Comparison of ENCODE assay signal across 8 mouse cellular contexts in genomic region chr11:116086258-116087193, GRCm38 (mm10). TPM values are rescaled to one million over a fixed set of nuclear protein-coding genes. Genes with fewer than 3 reads are reported as not detected.
DNase-seq lines count a peak whose midpoint lies in the region; ATAC-seq lines count a peak whose summit lies in the region.

Gene Wbp2, minus strand, starts transcription at chr11:116086995.

- no peaks in the 10 kb centered on the region for H3K27me3 ChIP-seq in heart, embryonic 14.5 days (ENCODE audit: control insufficient read depth, insufficient read depth, low read length)
- H3K27me3 ChIP-seq in liver, embryonic 13.5 days = no peaks in the 10 kb centered on the region
- no peaks in the 10 kb centered on the region for H3K27me3 ChIP-seq in stomach, embryonic 16.5 days (ENCODE audit: control insufficient read depth, insufficient read depth, low read length)

- DNase-seq in c-Kit-negative CD71-positive TER-119-positive erythroid progenitor cells, embryonic 14.5 days (ENCODE audit: low read depth, low spot score) = peak; percentile 94
- DNase-seq in fibroblast of lung, adult 2 months (ENCODE audit: low read depth) = peak; percentile 100
- DNase-seq in kidney, postnatal 14 days = peak; percentile 99
- DNase-seq in liver, embryonic 13.5 days = peak; percentile 97
- peak; percentile 97 for DNase-seq in neural tube, embryonic 10.5 days (ENCODE audit: extremely low spot score, low spot score)

- H3K36me3 ChIP-seq in heart, embryonic 14.5 days (ENCODE audit: control insufficient read depth, insufficient read depth, low read length) = peaks cover 34% of the 10 kb centered on the region
- H3K36me3 ChIP-seq in liver, embryonic 13.5 days = peaks cover 33% of the 10 kb centered on the region
- peaks cover 14% of the 10 kb centered on the region for H3K36me3 ChIP-seq in stomach, embryonic 16.5 days (ENCODE audit: control insufficient read depth, insufficient read depth, low read length)

- peak within 1 kb of the TSS; percentile 77 to 89 for H3K27ac ChIP-seq in heart, embryonic 14.5 days (replicated peaks in 1 of 2; ENCODE audit: control insufficient read depth in 1 of 2, insufficient read depth in 1 of 2, low read depth in 2 of 2, low read length in 2 of 2)
- H3K27ac ChIP-seq in liver, embryonic 13.5 days = peak within 1 kb of the TSS; percentile 86
- H3K27ac ChIP-seq in stomach, embryonic 16.5 days (ENCODE audit: low read length) = peak within 1 kb of the TSS; percentile 87

- peaks cover 8 to 16% of the 10 kb centered on the region in 2 experiments for H3K4me1 ChIP-seq in heart, embryonic 14.5 days (ENCODE audit: control insufficient read depth in 2 of 2, insufficient read depth in 2 of 2, low read length in 2 of 2)
- peaks cover 66% of the 10 kb centered on the region for H3K4me1 ChIP-seq in liver, embryonic 13.5 days (replicated peaks)
- peaks cover 25% of the 10 kb centered on the region for H3K4me1 ChIP-seq in stomach, embryonic 16.5 days (ENCODE audit: control insufficient read depth, insufficient read depth, low read length)

- H3K9ac ChIP-seq in heart, embryonic 14.5 days (ENCODE audit: low read length) = peak within 1 kb of the TSS; percentile 61
- H3K9ac ChIP-seq in liver, embryonic 13.5 days = peak within 1 kb of the TSS; percentile 80
- H3K9ac ChIP-seq in stomach, embryonic 16.5 days (ENCODE audit: low read length) = peak within 1 kb of the TSS; percentile 73

- H3K4me2 ChIP-seq in heart, embryonic 14.5 days (ENCODE audit: low read length) = peak within 1 kb of the TSS; percentile 65
- H3K4me2 ChIP-seq in liver, embryonic 13.5 days = peak within 1 kb of the TSS; percentile 76
- peak within 1 kb of the TSS; percentile 62 for H3K4me2 ChIP-seq in stomach, embryonic 16.5 days (ENCODE audit: low read depth, low read length)

- 4% methylated on average over 40 of the region's 43 CpGs for WGBS in heart, embryonic 14.5 days
- 6% methylated on average over 41 of the region's 43 CpGs for WGBS in liver, embryonic 13.5 days (ENCODE audit: insufficient replicate concordance)
- 3% methylated on average over 40 of the region's 43 CpGs for WGBS in stomach, embryonic 16.5 days

- ATAC-seq in CD4-positive, CD25-positive, alpha-beta regulatory T cell, adult 4 months = peak; percentile 94
- ATAC-seq in heart, embryonic 14.5 days (ENCODE audit: insufficient number of reproducible peaks, insufficient read depth, low FRiP score, low read depth) = peak; percentile 93
- ATAC-seq in liver, embryonic 13.5 days (ENCODE audit: low read depth) = peak; percentile 91
- peak; percentile 96 for ATAC-seq in stomach, embryonic 16.5 days (ENCODE audit: insufficient read depth, low FRiP score)

- H3K4me3 ChIP-seq in heart, embryonic 14.5 days (ENCODE audit: control insufficient read depth in 1 of 2, insufficient read depth in 1 of 2, low read depth in 1 of 2, low read length in 2 of 2) = peak within 1 kb of the TSS; percentile 44 to 72
- H3K4me3 ChIP-seq in liver, embryonic 13.5 days (replicated peaks) = peak within 1 kb of the TSS; percentile 68
- peak within 1 kb of the TSS; percentile 53 for H3K4me3 ChIP-seq in stomach, embryonic 16.5 days (replicated peaks; ENCODE audit: low read length)

- no peaks in the 10 kb centered on the region for H3K9me3 ChIP-seq in heart, embryonic 14.5 days (ENCODE audit: control insufficient read depth, low read length)
- no peaks in the 10 kb centered on the region for H3K9me3 ChIP-seq in liver, embryonic 13.5 days (replicated peaks)
- no peaks in the 10 kb centered on the region for H3K9me3 ChIP-seq in stomach, embryonic 16.5 days (replicated peaks; ENCODE audit: control insufficient read depth, low read length)

RNA-seq across cellular contexts. Expression of gene Wbp2, which starts in this region (rescaled TPM):
- polyA plus RNA-seq in CD4-positive, CD25-positive, alpha-beta regulatory T cell, adult 4 months (2017; shearing (Covaris generic)) = 100 to 1,000 TPM; 133 to 265 TPM
- 139 and 141 TPM in 2 replicates for polyA plus RNA-seq in heart, embryonic 14.5 days (2014; fragmentation: Nextera tagmentation; extraction: Ambion mirVana)
- polyA plus RNA-seq in liver, embryonic 13.5 days (2015; fragmentation: Nextera tagmentation; extraction: Ambion mirVana) = 58.9 and 81.2 TPM in 2 replicates
- 81.8 and 98.6 TPM in 2 replicates for polyA plus RNA-seq in stomach, embryonic 16.5 days (2015; fragmentation: Nextera tagmentation; extraction: Ambion mirVana)

Comparison
In these comparisons a context has a peak if more than half of its experiments do, and no peak if none do; other contexts are left out.
1. Peak in every context shown above with its lines: DNase-seq, ATAC-seq, H3K4me3 ChIP-seq and H3K27ac ChIP-seq.